Mouse (Mus musculus) lung, postnatal 0 days (tissue): ENCODE results near the gene Slc25a25.
A peak's percentile ranks its signal among the peaks of the same experiment; 100 is the strongest.

Experiments
- CTCF ChIP-seq: IDR thresholded peaks from 2 replicates; pipeline ENCODE4 v1.5.1; 2016; ENCODE audit warnings: antibody characterized with exemption, mild to moderate bottlenecking
- EP300 ChIP-seq: IDR thresholded peaks from 2 replicates; pipeline ENCODE4 v1.6.1; 2016; ENCODE audit warnings: antibody characterized with exemption, mild to moderate bottlenecking, control low read depth

GRCm38 (mm10) chr2:32436686-32437372 is 14.4 kb downstream of the Slc25a25 start:
- 0 out of 2 replicates have a peak, but pooled peaks have one; percentile 1 for TF ChIP-seq CTCF
- TF ChIP-seq EP300, result peak; percentile 97
